Mouse (Mus musculus) left cerebral cortex, postnatal 14 days (tissue): ENCODE measurements at regions not wholly inside any gene's neighbourhood (a gene's known extent, or its start where the extent isn't known, plus 50 kb on each side); places are given as distances from the start of the nearest gene placed in this dataset.
A peak's percentile ranks its signal among the peaks of the same experiment; 100 is the strongest.

Experiments
- DNase-seq, 2 experiments: peaks; one replicate each; pipeline ENCODE4 v3.0.0; 2021 to 2022; ENCODE audit warnings: low spot score in 2 of 2, mixed read lengths in 1 of 2
- intact Hi-C: fragments of 180-260 bp; cut with DNase I; formaldehyde crosslinking; loops from one replicate; pipeline ENCODE4 v1.15.1; 2025

DNA sequence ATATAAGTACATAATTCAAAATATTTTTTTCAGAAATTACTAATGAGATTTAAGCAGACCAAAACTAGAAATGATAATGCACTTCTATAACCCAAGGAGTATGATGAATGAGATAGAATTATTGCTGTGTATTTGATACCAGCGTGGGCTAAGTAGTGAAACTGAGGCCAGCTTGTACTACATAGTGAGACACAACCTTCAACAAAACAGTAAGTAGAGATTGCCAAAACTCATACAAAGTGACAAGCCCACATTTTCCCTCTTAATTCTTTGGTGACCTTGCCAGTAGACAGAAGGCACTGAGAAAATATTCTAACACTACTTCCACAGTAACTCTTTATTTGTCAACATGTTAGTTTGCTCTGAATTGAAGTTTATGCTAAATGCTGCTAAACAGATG is 84.8 kb downstream of the 4933402E13Rik start:
- intact Hi-C loops = no loop called here
- no peak for DNase-seq

DNA sequence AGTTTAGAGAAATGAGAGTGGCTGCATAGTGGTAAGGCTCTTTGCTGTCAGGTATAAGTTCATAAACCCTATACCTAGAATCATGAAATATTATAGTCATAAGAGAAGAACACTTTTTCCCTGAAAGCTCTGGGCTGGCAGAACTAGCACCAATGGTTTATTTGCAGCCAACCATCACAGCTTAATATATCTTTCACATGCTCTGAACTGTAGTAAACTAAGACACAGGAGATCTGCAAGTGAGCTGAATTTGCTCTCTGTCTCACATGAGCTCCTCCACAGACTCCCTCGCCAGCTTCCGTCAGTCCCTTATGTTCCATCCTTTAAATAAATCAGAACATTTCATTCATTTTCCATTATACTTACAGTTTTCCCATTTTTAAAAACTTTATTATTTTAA is 56.9 kb upstream of the 4931400O07Rik start:
- intact Hi-C loops = no loop called here
- peak in 1 of 2 experiments; percentile 5 for DNase-seq
